Mouse (Mus musculus) frontal cortex, adult (tissue): ENCODE measurements at regions not wholly inside any gene's neighbourhood (a gene's known extent, or its start where the extent isn't known, plus 50 kb on each side); places are given as distances from the start of the nearest gene placed in this dataset.

Experiments
- ATAC-seq: cut with Nextera tagmentation; 2 replicates; pipeline ENCODE4 v1.9.2; 2017; ENCODE audit warnings: mild to moderate bottlenecking, moderate library complexity, mixed read lengths; ENCODE audit not compliant: low TSS enrichment

- ATAC-seq = no peak
Observed at GRCm38 (mm10) chr10:38147421-38147820, 674.2 kb downstream of the Rfpl4b start.

GRCm38 (mm10) chr10:38139196-38139595 is 682.4 kb downstream of the Rfpl4b start:
- no peak for ATAC-seq

GRCm38 (mm10) chr10:38121911-38122573 is 699.5 kb downstream of the Rfpl4b start:
- peak; percentile 27; the same call in 1 of the 2 replicates for ATAC-seq

- no peak for ATAC-seq
Observed at GRCm38 (mm10) chr10:38118601-38119000, 703.0 kb downstream of the Rfpl4b start.

GRCm38 (mm10) chr10:38116516-38116915 is 705.1 kb downstream of the Rfpl4b start:
- no peak for ATAC-seq

GRCm38 (mm10) chr10:38114194-38114593 is 707.4 kb downstream of the Rfpl4b start:
- ATAC-seq = no peak

GRCm38 (mm10) chr10:38108591-38108990 is 713.0 kb downstream of the Rfpl4b start:
- no peak for ATAC-seq

GRCm38 (mm10) chr10:38103570-38103969 is 718.0 kb downstream of the Rfpl4b start:
- no peak for ATAC-seq

GRCm38 (mm10) chr10:38078521-38078920 is 743.1 kb downstream of the Rfpl4b start:
- no peak for ATAC-seq

- ATAC-seq = no peak
Observed at GRCm38 (mm10) chr10:38072394-38072793, 749.2 kb downstream of the Rfpl4b start.

- no peak for ATAC-seq
Observed at GRCm38 (mm10) chr10:38059050-38059449, 762.5 kb downstream of the Rfpl4b start.

GRCm38 (mm10) chr10:38010452-38010851 is 811.1 kb downstream of the Rfpl4b start:
- no peak for ATAC-seq

GRCm38 (mm10) chr10:37995691-37996445 is 825.7 kb downstream of the Rfpl4b start:
- no peak for ATAC-seq

- ATAC-seq = no peak
Observed at GRCm38 (mm10) chr10:37988297-37989263, 833.0 kb downstream of the Rfpl4b start.

GRCm38 (mm10) chr10:37978899-37979539 is 840.3 kb upstream of the Marcks start:
- no peak for ATAC-seq

GRCm38 (mm10) chr10:37960051-37960450 is 821.3 kb upstream of the Marcks start:
- ATAC-seq = no peak

- ATAC-seq = no peak
Observed at GRCm38 (mm10) chr10:37914780-37915179, 776.1 kb upstream of the Marcks start.

- ATAC-seq = no peak
Observed at GRCm38 (mm10) chr10:37911669-37912068, 772.9 kb upstream of the Marcks start.

- no peak for ATAC-seq
Observed at GRCm38 (mm10) chr10:37908276-37908675, 769.6 kb upstream of the Marcks start.

GRCm38 (mm10) chr10:37907731-37908130 is 769.0 kb upstream of the Marcks start:
- ATAC-seq = peak; percentile 94

GRCm38 (mm10) chr10:37887961-37888360 is 749.2 kb upstream of the Marcks start:
- ATAC-seq = no peak

- peak; percentile 64; the same call in 1 of the 2 replicates for ATAC-seq
Observed at GRCm38 (mm10) chr10:37880841-37881240, 742.1 kb upstream of the Marcks start.
